Comparison of ENCODE assay signal across 8 mouse cellular contexts in genomic region chr2:73774786-73775682, GRCm38 (mm10). TPM values are rescaled to one million over a fixed set of nuclear protein-coding genes. Genes with fewer than 3 reads are reported as not detected.
A peak's percentile ranks its signal among the peaks of the same experiment; 100 is the strongest.
DNase-seq lines count a peak whose midpoint lies in the region; ATAC-seq and TF ChIP-seq lines count a peak whose summit lies in the region.

Gene Chn1 (minus strand): TSS chr2:73775346.

- peaks cover 7% of the 10 kb centered on the region for H3K4me1 ChIP-seq in hindbrain, postnatal 0 days (ENCODE audit: insufficient read depth, low read length)

- H3K9ac ChIP-seq in hindbrain, postnatal 0 days (replicated peaks; ENCODE audit: low read length): peak within 1 kb of the TSS; percentile 67

- peaks cover 39% of the 10 kb centered on the region for H3K27me3 ChIP-seq in Patski
- H3K27me3 ChIP-seq in hindbrain, postnatal 0 days (ENCODE audit: insufficient read depth, low read length): no peaks in the 10 kb centered on the region

- POLR2A ChIA-PET in Patski (lab: Charles Lee): interaction anchor here (1.2 kb wide), 1 partner anchor 8 kb away, joined by 3 read pairs; no protein-coding TSS in a partner anchor

- H3K9me3 ChIP-seq in hindbrain, postnatal 0 days (ENCODE audit: low read length): no peaks in the 10 kb centered on the region

- peak within 1 kb of the TSS; percentile 59 for H3K4me2 ChIP-seq in hindbrain, postnatal 0 days (ENCODE audit: low read depth, low read length)

- peak within 1 kb of the TSS; percentile 78 for H3K4me3 ChIP-seq in hindbrain, postnatal 0 days (ENCODE audit: low read length)
- peak within 1 kb of the TSS; percentile 93 for H3K4me3 ChIP-seq in left cerebral cortex, adult 2 months

- intact Hi-C loops in left cerebral cortex, adult 2 months (cut with DNase I): loop anchor here (5.0 to 10.0 kb wide), 2 partner anchors 117 to 220 kb away; partner anchors contain the start of gene Atf2

- peak; percentile 66 for ATAC-seq in Patski
- peak; percentile 94 for ATAC-seq in hindbrain, postnatal 0 days
- no peak for ATAC-seq in inflammation-experienced regulatory T-cells, adult 6 months

- no peak for TF ChIP-seq CTCF in Patski (IDR thresholded peaks at IDR 0.05)
- TF ChIP-seq CTCF in hindbrain, postnatal 0 days (IDR thresholded peaks at IDR 0.05; ENCODE audit: low read depth): no peak
- no peak for TF ChIP-seq CTCF in left cerebral cortex, adult 2 months (IDR thresholded peaks at IDR 0.05)

- in situ Hi-C loops in Patski (cut with MboI; ENCODE audit: low pct_unique_long_range_greater_than_20kb): loop anchor here (25.0 kb wide), 1 partner anchor 887 kb away; the partner anchor contains the start of genes Evx2 and Hoxd13

- 2% methylated on average over 79 of the region's 131 CpGs for WGBS in hindbrain, postnatal 0 days

- CTCF ChIA-PET in Patski (lab: Charles Lee): no interaction called here

- peak within 1 kb of the TSS; percentile 76 for H3K27ac ChIP-seq in hindbrain, postnatal 0 days
- peak within 1 kb of the TSS; percentile 87 for H3K27ac ChIP-seq in left cerebral cortex, adult 2 months

- no peak for DNase-seq in Patski (ENCODE audit: low read depth, low spot score)
- DNase-seq in cerebellum, postnatal 14 days: peak; percentile 80 to 83
- DNase-seq in frontal cortex, postnatal 36 days (ENCODE audit: low spot score in 2 of 2): peak; percentile 77 to 78
- DNase-seq in hindbrain, postnatal 0 days (ENCODE audit: low spot score): peak; percentile 94
- DNase-seq in left cerebral cortex, adult 2 months (ENCODE audit: extremely low spot score in 1 of 2, low spot score in 2 of 2): peak; percentile 76 to 81
- peak; percentile 31 for DNase-seq in lung, postnatal 36 days
- DNase-seq in right cerebral cortex, adult 2 months (ENCODE audit: low spot score in 2 of 2): peak; percentile 69 to 71

- H3K36me3 ChIP-seq in hindbrain, postnatal 0 days (ENCODE audit: insufficient read depth, low read length): no peaks in the 10 kb centered on the region

RNA-seq across cellular contexts. Expression of gene Chn1, which starts in this region (rescaled TPM):
- polyA plus RNA-seq in Patski (2021): 14.5 TPM
- 95.3 and 111 TPM in 2 replicates for total RNA-seq in hindbrain, postnatal 0 days (2014; rRNA removed)
- polyA plus RNA-seq in hindbrain, postnatal 0 days (2015; fragmentation: Nextera tagmentation; extraction: Ambion mirVana): 63.8 and 68.8 TPM in 2 replicates
- 1,000 to 10,000 TPM; 1,492 to 1,637 TPM for total RNA-seq in left cerebral cortex, adult 2 months (2021)
- 1 to 10 TPM in 2 of 3 experiments, under 1 TPM in 1; 0.57 to 4.3 (median 2.3) TPM for polyA plus RNA-seq in inflammation-experienced regulatory T-cells, adult 6 months (2017; shearing (Covaris generic))

Comparison
In these comparisons a context has a peak if more than half of its experiments do, and no peak if none do; other contexts are left out.
1. RNA of gene Chn1 (total RNA-seq): 1,492 to 1,637 TPM in left cerebral cortex, adult 2 months; 95.3 to 111 TPM in hindbrain, postnatal 0 days; every median in the first group is over 10 times any median in the second.